Mouse (Mus musculus) embryonic facial prominence, embryonic 11.5 days (tissue): Measurements from ENCODE around the gene Pla2g2e. TPM values are rescaled to one million over a fixed set of nuclear protein-coding genes. Genes with fewer than 3 reads are reported as not detected.

Experiments used
- ATAC-seq: fragments of 200-750 bp; cut with Nextera tagmentation; replicated peaks from 2 replicates; pipeline ENCODE4 v1.8.0; 2017; ENCODE audit warnings: low read depth; ENCODE audit not compliant: insufficient number of reproducible peaks, low FRiP score, low TSS enrichment
- DNase-seq: peaks from one replicate; pipeline ENCODE4 v3.0.0-alpha.2; 2015; ENCODE audit warnings: low spot score
- H3K27ac ChIP-seq: fragments of 300-500 bp; sonication (generic); replicated peaks from 2 replicates; pipeline ENCODE4 v1.5.1; 2014; ENCODE audit warnings: mild to moderate bottlenecking, low read depth, low read length, control low read depth
- H3K27me3 ChIP-seq: fragments of 300-500 bp; sonication (generic); 2 replicates; pipeline ENCODE4 v1.6.1; 2014; ENCODE audit warnings: mild to moderate bottlenecking, low read length, moderate library complexity, mixed read lengths; ENCODE audit not compliant: control insufficient read depth, insufficient read depth
- H3K36me3 ChIP-seq: fragments of 300-500 bp; sonication (generic); replicated peaks from 2 replicates; pipeline ENCODE4 v1.6.1; 2014; ENCODE audit warnings: low read depth, mild to moderate bottlenecking, low read length, moderate library complexity, mixed read lengths; ENCODE audit not compliant: control insufficient read depth, insufficient read depth
- H3K4me1 ChIP-seq: fragments of 300-500 bp; sonication (generic); 2 replicates; pipeline ENCODE4 v1.6.1; 2014; ENCODE audit warnings: low read length, mixed read lengths; ENCODE audit not compliant: control insufficient read depth, insufficient read depth
- H3K4me2 ChIP-seq: fragments of 300-500 bp; sonication (generic); 2 replicates; pipeline ENCODE4 v1.6.1; 2014; ENCODE audit warnings: low read depth, mild to moderate bottlenecking, control low read depth, low read length, moderate library complexity
- H3K4me3 ChIP-seq: fragments of 300-500 bp; sonication (generic); 2 replicates; pipeline ENCODE4 v1.5.1; 2014; ENCODE audit warnings: low read depth, low read length, control low read depth
- H3K9ac ChIP-seq: fragments of 300-500 bp; sonication (generic); replicated peaks from 2 replicates; pipeline ENCODE4 v1.6.1; 2014; ENCODE audit warnings: mild to moderate bottlenecking, control low read depth, low read length
- H3K9me3 ChIP-seq: fragments of 300-500 bp; sonication (generic); replicated peaks from 2 replicates; pipeline ENCODE4 v1.6.1; 2016; ENCODE audit warnings: mild to moderate bottlenecking, low read length, inconsistent platforms, mixed read lengths; ENCODE audit not compliant: control insufficient read depth
- WGBS: fragments of 180-500 bp; shearing (Covaris S2); extraction: QIAGEN DNeasy Blood & Tissue Kit; methylation state at CpG from one replicate; pipeline ENCODE4 v1.1.7; 2014; 5-methylcytosine and 5-hydroxymethylcytosine counted together
- polyA plus RNA-seq: library from polyadenylated mRNA; unstranded; fragments of >200 nt; fragmentation: Nextera tagmentation; extraction: Ambion mirVana; gene quantifications from 2 replicates; pipeline ENCODE4 v1.2.1, GENCODE M21; 2014

The Pla2g2e gene
- polyA plus RNA-seq = not detected in 2 replicates

DNA sequence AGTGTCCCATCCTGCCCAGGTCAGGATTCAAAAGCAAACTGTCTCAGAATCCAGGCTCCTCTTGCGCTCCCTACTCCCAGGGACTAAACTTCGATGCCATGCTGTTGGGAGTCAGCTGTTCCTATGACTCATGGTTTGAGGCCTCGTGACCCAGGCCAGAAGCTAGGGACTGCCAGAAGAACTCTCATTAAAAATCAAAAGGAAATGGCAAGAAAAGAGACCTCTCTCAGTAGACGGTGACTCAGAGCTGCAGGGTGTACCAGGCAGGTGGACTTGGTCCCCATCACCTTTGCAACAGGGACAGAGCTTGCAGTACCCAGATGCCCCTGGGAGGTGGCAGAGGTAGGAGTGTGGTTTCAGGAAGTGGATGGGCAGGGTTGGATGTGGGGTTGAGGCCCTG lies at the start of gene Pla2g2e:
Gene Pla2g2e (plus strand): TSS at position 212 of the 400 bp plus-strand sequence.
- Histone ChIP-seq H3K4me3 (no peak within 1 kb of the TSS), H3K4me1 (no peaks in the 10 kb centered on the region), H3K9me3 (no peaks in the 10 kb centered on the region), H3K4me2 (no peak within 1 kb of the TSS), H3K9ac (no peak within 1 kb of the TSS), H3K27ac (no peak within 1 kb of the TSS), H3K36me3 (no peaks in the 10 kb centered on the region), H3K27me3 (no peaks in the 10 kb centered on the region)
- no peak for ATAC-seq
- 90% methylated on average over 4 of the region's 4 CpGs for WGBS
- no peak for DNase-seq

DNA sequence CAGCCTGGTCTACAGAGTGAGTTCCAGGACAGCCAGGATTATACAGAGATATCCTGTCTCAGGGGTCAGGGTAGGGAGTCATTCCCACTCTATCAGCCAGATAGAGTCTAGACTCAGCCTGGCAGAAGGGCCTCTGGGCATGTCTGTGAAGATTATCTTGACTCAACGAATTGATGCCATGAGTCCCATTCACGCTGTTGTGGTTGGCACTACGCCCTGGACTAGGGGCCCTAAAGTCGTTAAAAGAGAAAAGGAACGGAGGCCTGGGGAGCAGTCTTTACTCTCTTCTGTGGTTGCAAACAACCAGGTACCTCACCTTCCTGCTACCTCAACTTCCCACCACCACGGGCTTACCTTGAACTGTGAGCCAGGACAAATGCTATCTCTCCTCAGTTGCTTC lies 37.9 kb upstream of the Pla2g2e start:
- Histone ChIP-seq H3K4me3 (no peak overlapping the region), H3K9ac (no peak overlapping the region), H3K27me3 (no peaks in the 10 kb centered on the region), H3K9me3 (no peaks in the 10 kb centered on the region), H3K36me3 (no peaks in the 10 kb centered on the region), H3K27ac (no peak overlapping the region), H3K4me1 (no peaks in the 10 kb centered on the region), H3K4me2 (no peak overlapping the region)
- ATAC-seq (no peak), DNase-seq (no peak)
- WGBS = 86% methylated on average over 6 of the region's 6 CpGs

DNA sequence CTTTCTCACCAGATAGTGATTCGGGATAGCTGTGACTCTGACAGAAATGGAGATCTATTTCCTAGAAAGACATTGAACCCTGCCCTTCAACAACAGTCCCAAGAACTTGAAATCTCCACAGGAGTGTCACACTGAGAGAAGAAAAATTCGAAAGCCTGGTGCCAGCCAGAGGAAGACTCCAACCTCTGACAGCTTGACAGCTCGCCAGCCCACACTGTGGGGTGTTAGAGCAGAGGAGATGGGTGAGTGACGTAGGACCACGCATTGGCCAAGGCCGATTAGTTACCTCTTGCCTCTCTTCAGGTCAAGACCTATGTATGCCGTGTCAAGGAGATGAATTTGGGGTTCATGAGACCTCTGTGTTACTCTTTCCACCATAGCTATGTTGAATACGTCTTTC lies 37.0 kb upstream of the Pla2g2e start:
- H3K4me2 ChIP-seq = no peak overlapping the region
- H3K4me3 ChIP-seq = no peak overlapping the region
- WGBS = 85% methylated on average over 8 of the region's 8 CpGs
- no peaks in the 10 kb centered on the region for H3K9me3 ChIP-seq
- H3K27me3 ChIP-seq = no peaks in the 10 kb centered on the region
- DNase-seq (no peak), ATAC-seq (no peak)
- no peaks in the 10 kb centered on the region for H3K36me3 ChIP-seq
- no peak overlapping the region for H3K9ac ChIP-seq
- H3K4me1 ChIP-seq = no peaks in the 10 kb centered on the region
- H3K27ac ChIP-seq = no peak overlapping the region

DNA sequence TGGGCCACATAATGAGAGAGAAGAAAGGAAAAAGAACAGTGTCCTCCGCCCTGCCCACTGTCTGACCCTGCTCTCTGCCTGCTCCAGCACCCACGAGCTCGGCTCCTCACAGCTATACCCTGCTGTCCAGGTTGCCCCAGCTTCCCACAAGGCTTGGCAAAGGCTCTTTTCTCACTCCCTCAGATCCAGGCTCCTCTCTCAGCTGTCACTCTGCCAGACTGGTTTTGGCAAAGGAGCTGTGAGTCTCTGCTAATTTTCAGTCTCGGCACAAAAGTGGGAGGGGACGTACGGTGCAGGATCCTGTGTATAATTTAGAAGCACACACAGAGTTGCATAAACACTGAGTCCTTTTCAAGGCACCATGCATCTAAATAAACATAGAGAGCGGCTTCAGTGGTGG lies 36.4 kb upstream of the Pla2g2e start:
- ATAC-seq (no peak), DNase-seq (no peak)
- no peak overlapping the region for H3K27ac ChIP-seq
- no peak overlapping the region for H3K4me3 ChIP-seq
- WGBS = 84% methylated on average over 7 of the region's 7 CpGs
- H3K36me3 ChIP-seq = no peaks in the 10 kb centered on the region
- no peak overlapping the region for H3K9ac ChIP-seq
- no peaks in the 10 kb centered on the region for H3K9me3 ChIP-seq
- no peak overlapping the region for H3K4me2 ChIP-seq
- H3K27me3 ChIP-seq = no peaks in the 10 kb centered on the region
- H3K4me1 ChIP-seq = no peaks in the 10 kb centered on the region

DNA sequence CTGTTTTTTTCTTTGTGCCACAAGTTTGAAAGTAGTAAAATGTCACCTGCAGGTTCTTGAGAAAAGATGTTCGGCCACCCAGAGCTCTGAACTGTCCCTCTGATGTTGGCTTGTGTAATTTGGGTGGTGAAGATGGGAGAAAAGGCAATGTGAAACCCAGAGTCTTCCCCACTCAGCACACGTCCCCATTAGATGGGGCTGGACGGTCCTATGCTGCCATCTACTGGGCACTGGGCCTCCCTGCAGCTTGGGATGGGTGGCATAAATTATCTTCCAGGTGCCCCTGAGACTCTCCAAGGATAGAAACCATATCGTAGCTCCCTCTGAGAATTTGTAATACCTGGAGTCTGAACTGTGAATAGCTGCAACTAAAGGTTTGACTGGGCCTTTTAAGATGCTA lies 26.3 kb upstream of the Pla2g2e start:
- H3K36me3 ChIP-seq = no peaks in the 10 kb centered on the region
- H3K4me3 ChIP-seq = no peak overlapping the region
- H3K27me3 ChIP-seq = no peaks in the 10 kb centered on the region
- no peak for ATAC-seq
- no peak overlapping the region for H3K27ac ChIP-seq
- DNase-seq = peak; percentile 78
- H3K9ac ChIP-seq = no peak overlapping the region
- no peak overlapping the region for H3K4me2 ChIP-seq
- H3K4me1 ChIP-seq = no peaks in the 10 kb centered on the region
- 7% methylated on average over 4 of the region's 4 CpGs for WGBS
- no peaks in the 10 kb centered on the region for H3K9me3 ChIP-seq

DNA sequence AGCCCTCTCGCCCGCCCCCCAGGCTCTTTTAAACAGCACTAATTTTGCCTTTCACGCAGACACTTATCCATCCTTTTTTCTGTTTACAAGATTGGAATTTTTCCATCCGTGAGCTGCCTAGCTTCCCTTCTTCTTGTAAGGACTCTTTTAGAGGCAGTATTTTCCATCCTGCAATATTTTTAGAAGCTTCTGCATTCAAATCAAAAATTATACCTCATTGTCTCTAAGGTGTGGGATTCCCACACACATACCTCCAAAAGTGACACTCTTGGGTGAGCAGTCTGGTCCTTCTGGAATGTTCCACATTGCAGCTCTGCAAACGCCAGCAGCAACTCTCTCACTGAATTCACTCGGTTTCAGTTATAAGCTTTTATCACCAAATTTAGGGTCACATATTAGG lies 24.8 kb upstream of the Pla2g2e start:
- ATAC-seq = no peak
- WGBS = 63% methylated on average over 6 of the region's 6 CpGs
- Histone ChIP-seq H3K4me2 (no peak overlapping the region), H3K4me3 (no peak overlapping the region), H3K4me1 (no peaks in the 10 kb centered on the region), H3K9ac (no peak overlapping the region), H3K36me3 (no peaks in the 10 kb centered on the region), H3K9me3 (no peaks in the 10 kb centered on the region), H3K27me3 (no peaks in the 10 kb centered on the region), H3K27ac (no peak overlapping the region)
- DNase-seq = no peak

DNA sequence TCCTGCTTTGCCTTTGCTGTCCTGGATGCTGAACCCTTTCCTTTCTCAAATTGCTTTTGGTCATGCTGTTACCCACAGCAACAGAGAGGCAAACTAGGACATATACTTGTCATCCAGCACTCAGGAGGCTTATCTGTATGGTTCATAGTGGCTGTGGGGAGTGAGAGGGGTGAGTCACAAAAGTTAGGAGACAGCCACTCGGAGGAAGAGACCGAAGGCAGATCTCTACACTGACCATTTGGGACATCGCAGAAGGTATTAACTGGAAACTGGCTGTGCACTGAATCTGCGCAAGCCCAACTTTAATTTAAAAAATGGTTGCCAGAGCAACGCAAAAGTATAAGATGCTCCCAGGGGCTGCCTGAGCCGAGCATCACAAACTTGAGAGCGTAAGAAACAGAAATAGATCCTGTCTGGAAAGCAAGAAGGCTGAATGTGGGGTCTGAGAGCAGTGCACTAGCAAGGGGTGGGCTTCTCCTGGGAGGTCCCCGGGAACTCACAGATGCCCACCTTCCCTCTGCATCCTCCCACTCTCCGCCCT lies 22.6 kb upstream of the Pla2g2e start:
- Histone ChIP-seq H3K4me3 (no peak overlapping the region), H3K27ac (no peak overlapping the region), H3K36me3 (no peaks in the 10 kb centered on the region), H3K4me2 (no peak overlapping the region), H3K9me3 (no peaks in the 10 kb centered on the region), H3K9ac (no peak overlapping the region), H3K4me1 (no peaks in the 10 kb centered on the region), H3K27me3 (no peaks in the 10 kb centered on the region; the same call in 1 of the 2 replicates)
- WGBS = 92% methylated on average over 9 of the region's 9 CpGs
- DNase-seq = no peak
- ATAC-seq = no peak

DNA sequence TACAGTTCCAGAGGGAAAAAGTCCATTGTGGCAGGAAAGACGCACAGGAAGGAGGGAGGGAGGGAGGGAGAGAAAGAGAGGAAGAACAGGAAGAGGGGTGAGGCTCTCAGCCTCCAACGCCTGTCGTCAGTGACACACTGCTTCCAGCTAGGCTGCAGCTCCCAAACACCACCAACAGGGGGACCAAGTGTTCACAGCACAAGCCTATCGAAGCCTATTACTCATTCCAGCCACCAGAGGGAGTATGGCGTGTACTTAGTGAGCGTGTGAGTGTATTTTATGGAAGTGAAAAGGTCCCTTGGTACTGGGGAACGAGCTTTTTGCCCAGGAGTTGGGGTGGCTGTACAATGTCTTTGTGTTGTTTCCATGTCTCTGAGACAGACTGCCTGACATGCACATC lies 21.3 kb upstream of the Pla2g2e start:
- 23% methylated on average over 7 of the region's 7 CpGs for WGBS
- H3K9ac ChIP-seq = no peak overlapping the region
- H3K27ac ChIP-seq = no peak overlapping the region
- ATAC-seq (no peak), DNase-seq (peak; percentile 85)
- H3K4me1 ChIP-seq = no peaks in the 10 kb centered on the region
- no peaks in the 10 kb centered on the region for H3K9me3 ChIP-seq
- no peak overlapping the region for H3K4me3 ChIP-seq
- no peaks in the 10 kb centered on the region; the same call in 1 of the 2 replicates for H3K27me3 ChIP-seq
- H3K36me3 ChIP-seq = no peaks in the 10 kb centered on the region
- H3K4me2 ChIP-seq = no peak overlapping the region
